In genomic region chr2:163685287-163685686, GRCm38 (mm10) we compare ENCODE assay signal across 7 mouse cellular contexts. TPM values are rescaled to one million over a fixed set of nuclear protein-coding genes. Genes with fewer than 3 reads are reported as not detected.
DNase-seq lines count a peak whose midpoint lies in the region; ATAC-seq and TF ChIP-seq lines count a peak whose summit lies in the region.

No protein-coding gene starts in this region.

- WGBS in hindbrain, embryonic 14.5 days = 62% methylated on average over 4 of the region's 4 CpGs
- WGBS in hindbrain, embryonic 11.5 days = 73% methylated on average over 4 of the region's 4 CpGs
- 40% methylated on average over 4 of the region's 4 CpGs for WGBS in midbrain, postnatal 0 days
- WGBS in midbrain, embryonic 15.5 days = 49% methylated on average over 4 of the region's 4 CpGs
- WGBS in hindbrain, embryonic 16.5 days = 54% methylated on average over 4 of the region's 4 CpGs
- 29% methylated on average over 4 of the region's 4 CpGs for WGBS in stomach, embryonic 16.5 days

- no peak overlapping the region for H3K4me3 ChIP-seq in hindbrain, embryonic 14.5 days (replicated peaks; ENCODE audit: low read length)
- no peak overlapping the region for H3K4me3 ChIP-seq in hindbrain, embryonic 11.5 days (ENCODE audit: low read depth, low read length)
- no peak overlapping the region for H3K4me3 ChIP-seq in midbrain, postnatal 0 days (ENCODE audit: low read depth, low read length)
- H3K4me3 ChIP-seq in midbrain, embryonic 15.5 days = no peak overlapping the region
- no peak overlapping the region for H3K4me3 ChIP-seq in hindbrain, embryonic 16.5 days (ENCODE audit: low read length)
- H3K4me3 ChIP-seq in stomach, embryonic 16.5 days (replicated peaks; ENCODE audit: low read length) = no peak overlapping the region

- H3K4me1 ChIP-seq in hindbrain, embryonic 14.5 days (replicated peaks; ENCODE audit: control insufficient read depth, insufficient read depth, low read length) = peaks cover 10% of the 10 kb centered on the region; the same call in 1 of the 2 replicates
- H3K4me1 ChIP-seq in hindbrain, embryonic 11.5 days (replicated peaks; ENCODE audit: control insufficient read depth, insufficient read depth, low read length) = peaks cover under 1% of the 10 kb centered on the region; the same call in 1 of the 2 replicates
- H3K4me1 ChIP-seq in midbrain, postnatal 0 days (ENCODE audit: insufficient read depth, low read length) = peaks cover 10% of the 10 kb centered on the region; the same call in 1 of the 2 replicates
- H3K4me1 ChIP-seq in midbrain, embryonic 15.5 days = peaks cover 19% of the 10 kb centered on the region
- H3K4me1 ChIP-seq in hindbrain, embryonic 16.5 days (ENCODE audit: control insufficient read depth, insufficient read depth, low read depth, low read length) = peaks cover 9% of the 10 kb centered on the region
- peaks cover 38% of the 10 kb centered on the region for H3K4me1 ChIP-seq in stomach, embryonic 16.5 days (ENCODE audit: control insufficient read depth, insufficient read depth, low read length)

- no peak overlapping the region for H3K4me2 ChIP-seq in hindbrain, embryonic 14.5 days (replicated peaks)
- no peak overlapping the region for H3K4me2 ChIP-seq in hindbrain, embryonic 11.5 days (replicated peaks; ENCODE audit: low read depth, low read length)
- no peak overlapping the region for H3K4me2 ChIP-seq in midbrain, postnatal 0 days (ENCODE audit: low read depth, low read length, poor library complexity, severe bottlenecking)
- no peak overlapping the region for H3K4me2 ChIP-seq in midbrain, embryonic 15.5 days
- H3K4me2 ChIP-seq in hindbrain, embryonic 16.5 days (ENCODE audit: low read length) = no peak overlapping the region
- no peak overlapping the region for H3K4me2 ChIP-seq in stomach, embryonic 16.5 days (ENCODE audit: low read depth, low read length)

- peak overlapping the region; percentile 27; the same call in 1 of the 2 replicates for H3K27ac ChIP-seq in hindbrain, embryonic 14.5 days
- H3K27ac ChIP-seq in hindbrain, embryonic 11.5 days (ENCODE audit: low read depth, low read length) = no peak overlapping the region
- peak overlapping the region; percentile 26; the same call in 1 of the 2 replicates for H3K27ac ChIP-seq in midbrain, postnatal 0 days (ENCODE audit: low read depth, low read length)
- no peak overlapping the region for H3K27ac ChIP-seq in midbrain, embryonic 15.5 days
- H3K27ac ChIP-seq in hindbrain, embryonic 16.5 days (ENCODE audit: low read depth, low read length) = 0 out of 2 replicates have a peak overlapping the region, but pooled peaks have one; percentile 29
- peak overlapping the region; percentile 64 for H3K27ac ChIP-seq in stomach, embryonic 16.5 days (ENCODE audit: low read length)

- H3K27me3 ChIP-seq in hindbrain, embryonic 14.5 days (ENCODE audit: control insufficient read depth, insufficient read depth, low read length) = no peaks in the 10 kb centered on the region
- H3K27me3 ChIP-seq in hindbrain, embryonic 11.5 days (ENCODE audit: control insufficient read depth, insufficient read depth, low read length) = no peaks in the 10 kb centered on the region
- H3K27me3 ChIP-seq in midbrain, postnatal 0 days (ENCODE audit: insufficient read depth, low read length) = no peaks in the 10 kb centered on the region
- no peaks in the 10 kb centered on the region for H3K27me3 ChIP-seq in midbrain, embryonic 15.5 days (replicated peaks)
- no peaks in the 10 kb centered on the region for H3K27me3 ChIP-seq in hindbrain, embryonic 16.5 days (replicated peaks; ENCODE audit: control insufficient read depth, insufficient read depth, low read length)
- no peaks in the 10 kb centered on the region for H3K27me3 ChIP-seq in stomach, embryonic 16.5 days (ENCODE audit: control insufficient read depth, insufficient read depth, low read length)

- no peak overlapping the region for H3K9ac ChIP-seq in hindbrain, embryonic 14.5 days
- H3K9ac ChIP-seq in hindbrain, embryonic 11.5 days (ENCODE audit: low read depth, low read length) = no peak overlapping the region
- no peak overlapping the region for H3K9ac ChIP-seq in midbrain, postnatal 0 days (replicated peaks; ENCODE audit: low read length, poor library complexity, severe bottlenecking)
- no peak overlapping the region for H3K9ac ChIP-seq in midbrain, embryonic 15.5 days
- no peak overlapping the region for H3K9ac ChIP-seq in hindbrain, embryonic 16.5 days (ENCODE audit: low read depth, low read length)
- no peak overlapping the region; the same call in 1 of the 2 replicates for H3K9ac ChIP-seq in stomach, embryonic 16.5 days (ENCODE audit: low read length)

- TF ChIP-seq CTCF in midbrain, postnatal 0 days (IDR thresholded peaks at IDR 0.05) = no peak

- no peaks in the 10 kb centered on the region for H3K9me3 ChIP-seq in hindbrain, embryonic 14.5 days (ENCODE audit: control insufficient read depth, low read length)
- no peaks in the 10 kb centered on the region for H3K9me3 ChIP-seq in hindbrain, embryonic 11.5 days (ENCODE audit: control insufficient read depth, low read length)
- H3K9me3 ChIP-seq in midbrain, postnatal 0 days (ENCODE audit: low read length) = no peaks in the 10 kb centered on the region
- H3K9me3 ChIP-seq in midbrain, embryonic 15.5 days = no peaks in the 10 kb centered on the region
- H3K9me3 ChIP-seq in hindbrain, embryonic 16.5 days (ENCODE audit: control insufficient read depth, low read length) = no peaks in the 10 kb centered on the region
- H3K9me3 ChIP-seq in stomach, embryonic 16.5 days (replicated peaks; ENCODE audit: control insufficient read depth, low read length) = no peaks in the 10 kb centered on the region

- ATAC-seq in hindbrain, embryonic 14.5 days (ENCODE audit: low FRiP score) = no peak
- ATAC-seq in hindbrain, embryonic 11.5 days (ENCODE audit: low FRiP score) = no peak
- no peak for ATAC-seq in midbrain, postnatal 0 days (ENCODE audit: low FRiP score)
- no peak for ATAC-seq in midbrain, embryonic 15.5 days (replicated peaks)
- no peak for ATAC-seq in hindbrain, embryonic 16.5 days
- peak; percentile 58; the same call in 1 of the 2 replicates for ATAC-seq in stomach, embryonic 16.5 days (ENCODE audit: insufficient read depth, low FRiP score)

- no peak for DNase-seq in hindbrain, embryonic 14.5 days (ENCODE audit: low spot score)
- DNase-seq in hindbrain, embryonic 11.5 days (ENCODE audit: low spot score) = no peak
- no peak for DNase-seq in midbrain, postnatal 0 days (ENCODE audit: low spot score)
- DNase-seq in right cerebral cortex, postnatal 14 days = no peak

- no peaks in the 10 kb centered on the region for H3K36me3 ChIP-seq in hindbrain, embryonic 14.5 days (replicated peaks; ENCODE audit: control insufficient read depth, insufficient read depth)
- no peaks in the 10 kb centered on the region for H3K36me3 ChIP-seq in hindbrain, embryonic 11.5 days (ENCODE audit: control insufficient read depth, insufficient read depth, low read length)
- no peaks in the 10 kb centered on the region for H3K36me3 ChIP-seq in midbrain, postnatal 0 days (ENCODE audit: insufficient read depth, low read length)
- H3K36me3 ChIP-seq in midbrain, embryonic 15.5 days (replicated peaks) = no peaks in the 10 kb centered on the region
- H3K36me3 ChIP-seq in hindbrain, embryonic 16.5 days (ENCODE audit: control insufficient read depth, insufficient read depth, low read length) = no peaks in the 10 kb centered on the region
- no peaks in the 10 kb centered on the region for H3K36me3 ChIP-seq in stomach, embryonic 16.5 days (ENCODE audit: control insufficient read depth, insufficient read depth, low read length)

RNA-seq across cellular contexts. Expression of gene Pkig, which starts 27.1 kb away (rescaled TPM):
- 107 and 117 TPM in 2 replicates for polyA plus RNA-seq in hindbrain, embryonic 14.5 days (2014; fragmentation: Nextera tagmentation; extraction: Ambion mirVana)
- polyA plus RNA-seq in hindbrain, embryonic 11.5 days (2014; fragmentation: Nextera tagmentation; extraction: Ambion mirVana) = 136 and 138 TPM in 2 replicates
- total RNA-seq in midbrain, postnatal 0 days (2014; rRNA removed) = 90.5 and 102 TPM in 2 replicates
- 153 and 161 TPM in 2 replicates for polyA plus RNA-seq in midbrain, postnatal 0 days (2015; fragmentation: Nextera tagmentation; extraction: Ambion mirVana)
- polyA plus RNA-seq in midbrain, embryonic 15.5 days (2015; fragmentation: Nextera tagmentation; extraction: Ambion mirVana) = 125 TPM in 2 replicates
- 126 and 127 TPM in 2 replicates for polyA plus RNA-seq in hindbrain, embryonic 16.5 days (2015; fragmentation: Nextera tagmentation; extraction: Ambion mirVana)
- 91.2 and 107 TPM in 2 replicates for polyA plus RNA-seq in stomach, embryonic 16.5 days (2015; fragmentation: Nextera tagmentation; extraction: Ambion mirVana)

RNA-seq across cellular contexts. Expression of gene Serinc3, which starts 40.4 kb away (rescaled TPM):
- polyA plus RNA-seq in hindbrain, embryonic 14.5 days (2014; fragmentation: Nextera tagmentation; extraction: Ambion mirVana) = 42.1 and 45.1 TPM in 2 replicates
- polyA plus RNA-seq in hindbrain, embryonic 11.5 days (2014; fragmentation: Nextera tagmentation; extraction: Ambion mirVana) = 35.7 and 38.4 TPM in 2 replicates
- 96.1 and 101 TPM in 2 replicates for total RNA-seq in midbrain, postnatal 0 days (2014; rRNA removed)
- polyA plus RNA-seq in midbrain, postnatal 0 days (2015; fragmentation: Nextera tagmentation; extraction: Ambion mirVana) = 35.9 and 36.9 TPM in 2 replicates
- 33.0 and 35.9 TPM in 2 replicates for polyA plus RNA-seq in midbrain, embryonic 15.5 days (2015; fragmentation: Nextera tagmentation; extraction: Ambion mirVana)
- polyA plus RNA-seq in hindbrain, embryonic 16.5 days (2015; fragmentation: Nextera tagmentation; extraction: Ambion mirVana) = 38.6 and 41.2 TPM in 2 replicates
- polyA plus RNA-seq in stomach, embryonic 16.5 days (2015; fragmentation: Nextera tagmentation; extraction: Ambion mirVana) = 59.2 and 62.2 TPM in 2 replicates

Comparison
In these comparisons a context has a peak if more than half of its experiments do, and no peak if none do; other contexts are left out.
1. H3K27ac ChIP-seq: peak in hindbrain, embryonic 14.5 days (single experiment), midbrain, postnatal 0 days (single experiment), hindbrain, embryonic 16.5 days (single experiment) and stomach, embryonic 16.5 days (single experiment); none in hindbrain, embryonic 11.5 days (single experiment) and midbrain, embryonic 15.5 days (single experiment).